Mouse (Mus musculus) MEL (cell line): ENCODE data around the gene H3f3a. TPM values are rescaled to one million over a fixed set of nuclear protein-coding genes. Genes with fewer than 3 reads are reported as not detected.
A peak's percentile ranks its signal among the peaks of the same experiment; 100 is the strongest.

ENCODE experiments used
- DNase-seq: peaks from one replicate; pipeline ENCODE4 v3.0.0; 2011; ENCODE audit warnings: low read depth, low spot score
- H3K27ac ChIP-seq: 2 replicates; pipeline ENCODE4 v1.5.1; 2012; ENCODE audit warnings: low read depth, mild to moderate bottlenecking, control low read depth, low read length, moderate library complexity; ENCODE audit not compliant: control insufficient read depth
- H3K27me3 ChIP-seq, 2 experiments: fragments of 150-350 bp in 1 of 2; sonication (generic) in 1 of 2; 2 replicates each; pipeline ENCODE4 v1.6.1; 2012; ENCODE audit warnings: low read length in 2 of 2, mild to moderate bottlenecking in 2 of 2, improper control_type of control experiment in 1 of 2, moderate library complexity in 1 of 2; ENCODE audit not compliant: insufficient read depth in 2 of 2, control insufficient read depth in 1 of 2
- H3K36me3 ChIP-seq, 2 experiments: 2 replicates each; pipeline ENCODE4 v1.6.1; 2012 to 2014; ENCODE audit warnings: low read length in 2 of 2, improper control_type of control experiment in 1 of 2, inconsistent platforms in 1 of 2, mild to moderate bottlenecking in 1 of 2; ENCODE audit not compliant: insufficient read depth in 2 of 2, control insufficient read depth in 1 of 2
- H3K4me1 ChIP-seq, 2 experiments: fragments of 150-350 bp in 1 of 2; sonication (generic) in 1 of 2; 2 replicates each; pipeline ENCODE4 v1.6.1; 2012; ENCODE audit warnings: low read length in 2 of 2, improper control_type of control experiment in 1 of 2, mild to moderate bottlenecking in 1 of 2; ENCODE audit not compliant: insufficient read depth in 2 of 2, control insufficient read depth in 1 of 2
- H3K4me3 ChIP-seq, 2 experiments: fragments of 150-350 bp in 1 of 2; sonication (generic) in 1 of 2; 2 replicates each; pipeline ENCODE4 v1.5.1; 2012; ENCODE audit warnings: low read depth in 2 of 2, low read length in 2 of 2, mild to moderate bottlenecking in 2 of 2, moderate library complexity in 2 of 2, control low read depth in 1 of 2, improper control_type of control experiment in 1 of 2; ENCODE audit not compliant: control insufficient read depth in 1 of 2, insufficient read depth in 1 of 2
- H3K79me2 ChIP-seq: 2 replicates; pipeline ENCODE4 v1.6.1; 2012; ENCODE audit warnings: mild to moderate bottlenecking, low read length, moderate library complexity; ENCODE audit not compliant: control insufficient read depth, poor library complexity, insufficient read depth
- H3K9ac ChIP-seq: 2 replicates; pipeline ENCODE4 v1.6.1; 2012; ENCODE audit warnings: low read depth, mild to moderate bottlenecking, control low read depth, low read length, moderate library complexity; ENCODE audit not compliant: control insufficient read depth, poor library complexity, severe bottlenecking
- H3K9me3 ChIP-seq: fragments of 150-350 bp; sonication (generic); replicated peaks from 2 replicates; pipeline ENCODE4 v1.6.1; 2012; ENCODE audit warnings: mild to moderate bottlenecking, low read length, improper control_type of control experiment, moderate library complexity; ENCODE audit not compliant: insufficient read depth
- BHLHE40 ChIP-seq: IDR thresholded peaks from 2 replicates; pipeline ENCODE4 v1.6.1; 2012; ENCODE audit warnings: low read depth, mild to moderate bottlenecking, inconsistent platforms, low read length, improper control_type of control experiment, borderline replicate concordance
- CHD2 ChIP-seq: IDR thresholded peaks from 2 replicates; pipeline ENCODE4 v1.6.1; 2011; ENCODE audit warnings: low read length, improper control_type of control experiment
- CTCF ChIP-seq, 3 experiments: IDR thresholded peaks in 2 of 3; conservative IDR thresholded peaks in 1 of 3; 2 replicates each; pipeline ENCODE4 v1.5.1; 2011 to 2012; ENCODE audit warnings: low read length in 3 of 3, low read depth in 2 of 3, mild to moderate bottlenecking in 2 of 3, improper control_type of control experiment in 1 of 3, inconsistent platforms in 1 of 3, mixed read lengths in 1 of 3, moderate library complexity in 1 of 3; ENCODE audit not compliant: control insufficient read depth in 1 of 3, insufficient read depth in 1 of 3, poor library complexity in 1 of 3, severe bottlenecking in 1 of 3
- EP300 ChIP-seq, 2 experiments: IDR thresholded peaks; 2 replicates each; pipeline ENCODE4 v1.6.1; 2011; ENCODE audit warnings: improper control_type of control experiment in 2 of 2, low read length in 2 of 2, low read depth in 1 of 2, mild to moderate bottlenecking in 1 of 2
- GATA1 ChIP-seq: IDR thresholded peaks from 2 replicates; pipeline ENCODE4 v1.6.1; 2011; ENCODE audit warnings: low read depth, low read length, improper control_type of control experiment
- JUND ChIP-seq: IDR thresholded peaks from 2 replicates; pipeline ENCODE4 v1.6.1; 2011; ENCODE audit warnings: low read depth, mild to moderate bottlenecking, improper control_type of control experiment, low read length
- KAT2A ChIP-seq: conservative IDR thresholded peaks from 2 replicates; pipeline ENCODE4 v1.6.1; 2012; ENCODE audit warnings: low read depth, low read length, improper control_type of control experiment, inconsistent platforms
- MAFK ChIP-seq: IDR thresholded peaks from 2 replicates; pipeline ENCODE4 v1.6.1; 2011; ENCODE audit warnings: low read depth, mild to moderate bottlenecking, low read length, improper control_type of control experiment, borderline replicate concordance
- MEF2A ChIP-seq: IDR thresholded peaks from 2 replicates; pipeline ENCODE4 v1.6.1; 2014; ENCODE audit warnings: low read depth, mild to moderate bottlenecking, inconsistent platforms, low read length, improper control_type of control experiment; ENCODE audit not compliant: poor library complexity, insufficient replicate concordance, severe bottlenecking; ENCODE audit errors: extremely low read depth
- MXI1 ChIP-seq: IDR thresholded peaks from 2 replicates; pipeline ENCODE4 v1.6.1; 2011; ENCODE audit warnings: mild to moderate bottlenecking, low read depth, low read length, improper control_type of control experiment
- NELFE ChIP-seq: IDR thresholded peaks from 2 replicates; pipeline ENCODE4 v1.6.1; 2011; ENCODE audit warnings: low read depth, low read length, improper control_type of control experiment
- NRF1 ChIP-seq: IDR thresholded peaks from 2 replicates; pipeline ENCODE4 v1.6.1; 2014; ENCODE audit warnings: low read depth, mild to moderate bottlenecking, inconsistent platforms, low read length, improper control_type of control experiment, moderate library complexity; ENCODE audit not compliant: poor library complexity, insufficient read depth, severe bottlenecking
- POLR2A ChIP-seq, 2 experiments: IDR thresholded peaks; 2 replicates each; pipeline ENCODE4 v1.6.1; 2011 to 2012; ENCODE audit warnings: low read length in 2 of 2, mild to moderate bottlenecking in 2 of 2, control low read depth in 1 of 2, improper control_type of control experiment in 1 of 2, low read depth in 1 of 2, moderate library complexity in 1 of 2; ENCODE audit not compliant: control insufficient read depth in 1 of 2, insufficient read depth in 1 of 2, poor library complexity in 1 of 2
- POLR2AphosphoS2 ChIP-seq: IDR thresholded peaks from 2 replicates; pipeline ENCODE4 v1.6.1; 2011; ENCODE audit warnings: low read length, improper control_type of control experiment
- POLR2AphosphoS5 ChIP-seq: IDR thresholded peaks from 2 replicates; pipeline ENCODE4 v1.6.1; 2012; ENCODE audit warnings: low read depth, borderline replicate concordance, mild to moderate bottlenecking, inconsistent platforms, low read length, moderate library complexity, mixed read lengths
- RAD21 ChIP-seq: IDR thresholded peaks from 2 replicates; pipeline ENCODE4 v1.6.1; 2011; ENCODE audit warnings: mild to moderate bottlenecking, low read depth, low read length, improper control_type of control experiment
- RCOR1 ChIP-seq: IDR thresholded peaks from 2 replicates; pipeline ENCODE4 v1.6.1; 2012; ENCODE audit warnings: low read depth, mild to moderate bottlenecking, inconsistent platforms, low read length, improper control_type of control experiment
- SIN3A ChIP-seq: IDR thresholded peaks from 2 replicates; pipeline ENCODE4 v1.6.1; 2012; ENCODE audit warnings: low read length, improper control_type of control experiment, inconsistent platforms
- TAL1 ChIP-seq: IDR thresholded peaks from 2 replicates; pipeline ENCODE4 v1.6.1; 2012; ENCODE audit warnings: mild to moderate bottlenecking, inconsistent platforms, low read length, moderate library complexity, mixed read lengths
- TCF12 ChIP-seq: IDR thresholded peaks from 2 replicates; pipeline ENCODE4 v1.6.1; 2014; ENCODE audit warnings: low read depth, mild to moderate bottlenecking, inconsistent platforms, low read length, improper control_type of control experiment, moderate library complexity
- USF2 ChIP-seq, 2 experiments: IDR thresholded peaks; 2 replicates each; pipeline ENCODE4 v1.6.1; 2011 to 2012; ENCODE audit warnings: improper control_type of control experiment in 2 of 2, low read length in 2 of 2, borderline replicate concordance in 1 of 2, inconsistent platforms in 1 of 2, low read depth in 1 of 2, mild to moderate bottlenecking in 1 of 2; ENCODE audit not compliant: insufficient read depth in 1 of 2
- ZC3H11A ChIP-seq: IDR thresholded peaks from 2 replicates; pipeline ENCODE4 v1.6.1; 2012; ENCODE audit warnings: low read depth, mild to moderate bottlenecking, inconsistent platforms, low read length, improper control_type of control experiment
- ZKSCAN1 ChIP-seq: IDR thresholded peaks from 2 replicates; pipeline ENCODE4 v1.6.1; 2012; ENCODE audit warnings: low read depth, mild to moderate bottlenecking, inconsistent platforms, low read length, improper control_type of control experiment, moderate library complexity
- polyA plus RNA-seq, 2 experiments: library from polyadenylated mRNA; stranded (reverse) in 1 of 2; unstranded in 1 of 2; fragments of >175 nt in 1 of 2; fragments of >200 nt in 1 of 2; gene quantifications; 2 replicates each; pipeline versions ENCODE4 v1.2.1 to v1.2.4; 2012; ENCODE audit warnings: low replicate concordance in 2 of 2, low read depth in 1 of 2; ENCODE audit not compliant: insufficient read length in 2 of 2, insufficient read depth in 1 of 2, missing spikeins in 1 of 2
- total RNA-seq: library from RNA; depleted of rRNA; stranded (reverse); fragments of 300-350 nt; gene quantifications from 2 replicates; pipeline ENCODE4 v1.2.3, GENCODE M21; 2012

The H3f3a gene
- total and polyA plus RNA-seq, 3 experiments: 265 to 903 (median 574) TPM

DNA sequence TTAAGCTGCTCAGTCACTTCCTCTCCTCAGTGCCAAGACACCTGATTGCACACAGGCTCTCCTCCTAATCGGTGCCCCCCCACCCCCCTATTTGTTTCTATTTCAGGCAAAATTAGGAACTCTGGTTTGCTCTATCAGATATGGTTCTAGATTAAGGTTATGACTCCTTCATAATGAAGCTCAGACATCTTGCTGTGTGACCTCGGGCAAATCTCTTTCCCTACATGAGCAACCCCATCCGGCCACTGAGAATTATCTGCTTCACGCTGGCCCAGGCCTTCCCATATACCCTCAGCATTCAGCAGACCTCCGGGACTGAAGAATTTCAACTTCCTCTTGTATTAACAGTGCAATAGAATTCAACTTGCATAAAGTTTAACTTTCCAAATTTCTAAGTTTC lies 14.5 kb downstream of the H3f3a start (continued):
- TF ChIP-seq KAT2A (no peak), CTCF (IDR thresholded peaks at IDR 0.05 in 2 of 3, conservative IDR thresholded peaks at IDR 0.05 in 1 of 3; ENCODE audit: control insufficient read depth in 1 of 3, insufficient read depth in 1 of 3, low read depth in 2 of 3, low read length in 3 of 3, poor library complexity in 1 of 3, severe bottlenecking in 1 of 3) (no peak), USF2 (IDR thresholded peaks at IDR 0.05; ENCODE audit: borderline replicate concordance in 1 of 2, insufficient read depth in 1 of 2, low read depth in 1 of 2, low read length in 2 of 2) (no peak), CHD2 (no peak), TCF12 (peak; percentile 68), RAD21 (no peak), POLR2AphosphoS5 (no peak), ZC3H11A (no peak), EP300 (IDR thresholded peaks at IDR 0.05; ENCODE audit: low read depth in 1 of 2, low read length in 2 of 2) (peak; percentile 43 to 69), MXI1 (peak; percentile 43; the same call in 1 of the 2 replicates), RCOR1 (peak; percentile 83), BHLHE40 (peak; percentile 48; the same call in 1 of the 2 replicates), MEF2A (peak; percentile 99)

DNA sequence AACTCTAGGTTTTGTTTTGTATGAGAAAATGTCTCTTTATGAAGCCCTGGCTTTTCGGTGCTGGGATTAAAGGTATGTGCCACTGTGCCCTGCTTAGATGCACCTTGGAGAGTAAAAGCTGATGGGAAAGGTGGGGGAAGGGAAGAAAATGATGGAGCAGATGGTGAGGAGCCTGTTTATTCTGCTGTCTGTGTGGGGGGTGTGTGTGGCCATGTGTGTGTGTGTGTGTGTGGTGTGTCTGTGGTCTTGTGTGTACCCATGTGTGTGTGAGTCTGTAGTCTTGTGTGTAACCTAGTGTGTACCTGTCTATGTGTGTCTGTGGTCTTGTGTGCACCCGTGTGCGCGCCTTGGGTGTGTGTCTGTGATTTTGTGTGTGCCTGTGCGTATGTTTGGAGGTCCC lies 15.1 kb downstream of the H3f3a start:
- TF ChIP-seq NRF1 (no peak), ZKSCAN1 (no peak), SIN3A (no peak), BHLHE40 (no peak), ZC3H11A (no peak), POLR2AphosphoS2 (no peak), NELFE (no peak), TCF12 (no peak), MAFK (no peak), JUND (no peak), TAL1 (no peak), GATA1 (no peak), POLR2A (IDR thresholded peaks at IDR 0.05; ENCODE audit: control insufficient read depth in 1 of 2, insufficient read depth in 1 of 2, low read depth in 1 of 2, low read length in 2 of 2, poor library complexity in 1 of 2) (no peak), USF2 (IDR thresholded peaks at IDR 0.05; ENCODE audit: borderline replicate concordance in 1 of 2, insufficient read depth in 1 of 2, low read depth in 1 of 2, low read length in 2 of 2) (no peak)
- Histone ChIP-seq H3K9me3 (no peaks in the 10 kb centered on the region), H3K9ac (no peak overlapping the region), H3K27ac (peak overlapping the region; percentile 10; the same call in 1 of the 2 replicates), H3K4me3 (no peak overlapping the region), H3K36me3 (peaks cover 4 to 10% of the 10 kb centered on the region in 2 experiments), H3K4me1 (peaks cover 0 to 7% of the 10 kb centered on the region in 2 experiments; a peak in 2 of 4 replicates), H3K27me3 (no peaks in the 10 kb centered on the region; a peak in 1 of 4 replicates), H3K79me2 (no peaks in the 10 kb centered on the region)
- no peak for DNase-seq
